Mouse (Mus musculus) testis, adult 2 months (tissue): ENCODE data around the gene Map2k2. TPM values are rescaled to one million over a fixed set of nuclear protein-coding genes. Genes with fewer than 3 reads are reported as not detected.
"Not testable (repeated sequence)": the region's sequence is repeated elsewhere in the genome, so short reads cannot be mapped to it uniquely, and the experiment has no call there.

ENCODE experiments used
- H3K27ac ChIP-seq: fragments of 200-500 bp; 2 replicates; pipeline ENCODE4 v1.5.1; 2012; ENCODE audit warnings: low read depth, low read length; ENCODE audit not compliant: control insufficient read depth, insufficient read depth
- H3K27me3 ChIP-seq: fragments of 200-500 bp; 2 replicates; pipeline ENCODE4 v1.6.1; 2012; ENCODE audit warnings: mild to moderate bottlenecking, low read length, moderate library complexity; ENCODE audit not compliant: control insufficient read depth, insufficient read depth
- H3K36me3 ChIP-seq: fragments of 200-500 bp; 2 replicates; pipeline ENCODE4 v1.6.1; 2012; ENCODE audit warnings: mild to moderate bottlenecking, low read length; ENCODE audit not compliant: control insufficient read depth, insufficient read depth
- H3K4me1 ChIP-seq: fragments of 200-500 bp; 2 replicates; pipeline ENCODE4 v1.6.1; 2012; ENCODE audit warnings: low read length; ENCODE audit not compliant: control insufficient read depth, insufficient read depth
- H3K4me3 ChIP-seq: fragments of 200-500 bp; 2 replicates; pipeline ENCODE4 v1.5.1; 2012; ENCODE audit warnings: low read depth, mild to moderate bottlenecking, low read length, moderate library complexity, mixed read lengths; ENCODE audit not compliant: control insufficient read depth
- CTCF ChIP-seq: fragments of 200-500 bp; IDR thresholded peaks from 2 replicates; pipeline ENCODE4 v1.5.1; 2012; ENCODE audit warnings: low read depth, mild to moderate bottlenecking, inconsistent platforms, low read length, moderate library complexity; ENCODE audit not compliant: control insufficient read depth, insufficient read depth, insufficient replicate concordance
- POLR2A ChIP-seq: fragments of 200-500 bp; IDR thresholded peaks from 2 replicates; pipeline ENCODE4 v1.6.1; 2012; ENCODE audit warnings: low read depth, mild to moderate bottlenecking, inconsistent platforms, low read length, moderate library complexity; ENCODE audit not compliant: control insufficient read depth
- polyA plus RNA-seq: library from polyadenylated mRNA; depleted of rRNA; stranded (reverse); fragments of >200 nt; gene quantifications from 2 replicates; pipeline ENCODE4 v1.2.3, GENCODE M21; 2012

Gene Map2k2
- polyA plus RNA-seq, 1 experiment = 147 TPM

GRCm38 (mm10) chr10:81161602-81162317, 56.0 kb downstream of the Map2k2 start:
- H3K27me3 ChIP-seq = no peaks in the 10 kb centered on the region
- peaks cover under 1% of the 10 kb centered on the region for H3K4me1 ChIP-seq
- H3K4me3 ChIP-seq = no peak overlapping the region
- H3K27ac ChIP-seq = no peak overlapping the region
- H3K36me3 ChIP-seq = no peaks in the 10 kb centered on the region; the same call in none of the 2 replicates
- TF ChIP-seq POLR2A (no peak), CTCF (no peak)

GRCm38 (mm10) chr10:81162318-81162652, 56.6 kb downstream of the Map2k2 start:
- Histone ChIP-seq H3K4me1 (peaks cover 5% of the 10 kb centered on the region), H3K27me3 (no peaks in the 10 kb centered on the region), H3K27ac (no peak overlapping the region), H3K36me3 (no peaks in the 10 kb centered on the region; the same call in none of the 2 replicates), H3K4me3 (no peak overlapping the region)
- TF ChIP-seq CTCF = no peak
- no peak for TF ChIP-seq POLR2A

- Histone ChIP-seq H3K4me1 (peaks cover 12% of the 10 kb centered on the region), H3K36me3 (no peaks in the 10 kb centered on the region; the same call in none of the 2 replicates)
Observed at GRCm38 (mm10) chr10:81165118-81165517, 59.4 kb downstream of the Map2k2 start.

GRCm38 (mm10) chr10:81167200-81168086, 61.7 kb downstream of the Map2k2 start, which contains the start of gene Pias4:
Pias4 (minus strand) TSS chr10:81167923.
- Histone ChIP-seq H3K27ac (peak within 1 kb of the TSS; percentile 59), H3K4me3 (peak within 1 kb of the TSS; percentile 85), H3K36me3 (no peaks in the 10 kb centered on the region; the same call in none of the 2 replicates), H3K27me3 (no peaks in the 10 kb centered on the region), H3K4me1 (peaks cover 12% of the 10 kb centered on the region)
- TF ChIP-seq CTCF = no peak
- peak; percentile 89 for TF ChIP-seq POLR2A

More at GRCm38 (mm10) chr10:81165118-81165517, 59.4 kb downstream of the Map2k2 start:
- no peaks in the 10 kb centered on the region for H3K27me3 ChIP-seq
- H3K27ac ChIP-seq = no peak overlapping the region
- TF ChIP-seq POLR2A (no peak), CTCF (no peak)
- H3K4me3 ChIP-seq = no peak overlapping the region

- Histone ChIP-seq H3K4me3 (peak overlapping the region; percentile 85), H3K4me1 (peaks cover 16% of the 10 kb centered on the region), H3K27ac (peak overlapping the region; percentile 59), H3K36me3 (no peaks in the 10 kb centered on the region; the same call in 1 of the 2 replicates), H3K27me3 (no peaks in the 10 kb centered on the region)
- TF ChIP-seq POLR2A = no peak
Observed at GRCm38 (mm10) chr10:81168087-81168431, 62.3 kb downstream of the Map2k2 start.

- no peaks in the 10 kb centered on the region for H3K27me3 ChIP-seq
- H3K4me3 ChIP-seq = peak overlapping the region; percentile 85
- peaks cover 20% of the 10 kb centered on the region for H3K4me1 ChIP-seq
- peak overlapping the region; percentile 59 for H3K27ac ChIP-seq
- TF ChIP-seq CTCF = no peak
- TF ChIP-seq POLR2A = 0 out of 2 replicates have a peak, but pooled peaks have one; percentile 25
- H3K36me3 ChIP-seq = no peaks in the 10 kb centered on the region; the same call in 1 of the 2 replicates
Observed at GRCm38 (mm10) chr10:81168521-81169244, 63.0 kb downstream of the Map2k2 start.

- Histone ChIP-seq H3K27ac (peak overlapping the region; percentile 10; the same call in 1 of the 2 replicates), H3K4me1 (peaks cover 23% of the 10 kb centered on the region)
- not testable (repeated sequence) for H3K4me3 ChIP-seq, H3K27me3 ChIP-seq, H3K36me3 ChIP-seq
Observed at GRCm38 (mm10) chr10:81169411-81169900, 63.7 kb downstream of the Map2k2 start.
